Mouse (Mus musculus): ENCODE data around the gene Fhit.

Gene Fhit

DNA sequence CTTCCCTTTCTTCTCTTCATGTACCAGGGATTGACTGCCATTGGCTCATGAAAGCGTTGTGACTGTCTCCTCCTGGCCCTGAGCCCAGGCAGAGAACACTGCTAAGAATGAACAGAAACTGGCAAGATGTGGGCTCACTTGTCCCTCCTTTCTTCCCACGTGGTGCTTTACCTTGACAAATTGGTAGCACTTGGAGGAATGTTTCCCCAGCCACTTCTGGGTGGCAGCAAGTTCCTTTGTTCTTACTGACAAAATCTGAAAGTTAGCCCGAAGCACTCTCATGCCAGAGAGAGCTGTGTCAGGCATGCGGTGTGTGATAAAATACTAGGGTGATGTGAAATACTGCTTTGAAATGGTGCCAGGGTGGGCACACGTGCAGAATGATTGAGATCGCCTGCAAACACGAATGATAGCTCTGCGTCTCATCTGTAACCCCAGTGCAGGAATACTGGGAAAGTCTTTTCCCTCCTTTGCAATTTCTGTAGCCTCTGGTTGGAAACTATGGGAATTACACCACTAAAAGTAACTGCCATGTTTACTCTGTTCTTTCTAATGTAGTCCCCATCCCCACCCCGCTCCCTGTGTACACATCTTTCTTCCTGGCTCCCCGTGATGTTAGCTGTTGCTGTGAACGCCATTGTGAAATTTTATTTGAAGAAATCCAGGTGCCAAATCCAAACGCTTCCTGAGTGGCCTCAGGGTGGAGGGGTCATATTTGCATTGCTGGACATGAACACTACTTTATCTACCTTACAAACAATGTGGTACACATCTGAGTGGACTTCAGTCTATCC, 1555.1 kb downstream of the Fhit start:
- peak; percentile 43 for DNase-seq (ENCODE audit: low read depth, low spot score)

DNA sequence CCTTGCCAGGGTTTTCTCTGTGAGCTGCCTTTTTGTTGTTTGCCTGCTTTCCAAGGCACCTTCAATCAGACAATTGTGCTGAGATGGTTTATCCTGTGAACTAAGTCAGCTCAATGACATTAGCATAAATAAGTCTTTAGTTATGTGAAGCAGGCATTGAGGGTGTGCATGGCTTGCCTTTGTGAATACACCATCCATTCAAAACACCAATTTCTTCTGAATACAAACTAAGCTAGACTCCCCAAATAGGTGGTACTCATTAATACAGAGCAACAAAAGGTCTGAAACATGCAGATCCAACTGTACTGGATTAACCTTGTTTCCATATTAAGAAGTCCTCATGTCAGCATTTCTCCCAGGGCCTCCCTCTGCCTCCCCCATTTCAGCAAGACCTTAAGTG, 1561.6 kb downstream of the Fhit start:
- no peak for DNase-seq (ENCODE audit: low read depth, low spot score)

DNA sequence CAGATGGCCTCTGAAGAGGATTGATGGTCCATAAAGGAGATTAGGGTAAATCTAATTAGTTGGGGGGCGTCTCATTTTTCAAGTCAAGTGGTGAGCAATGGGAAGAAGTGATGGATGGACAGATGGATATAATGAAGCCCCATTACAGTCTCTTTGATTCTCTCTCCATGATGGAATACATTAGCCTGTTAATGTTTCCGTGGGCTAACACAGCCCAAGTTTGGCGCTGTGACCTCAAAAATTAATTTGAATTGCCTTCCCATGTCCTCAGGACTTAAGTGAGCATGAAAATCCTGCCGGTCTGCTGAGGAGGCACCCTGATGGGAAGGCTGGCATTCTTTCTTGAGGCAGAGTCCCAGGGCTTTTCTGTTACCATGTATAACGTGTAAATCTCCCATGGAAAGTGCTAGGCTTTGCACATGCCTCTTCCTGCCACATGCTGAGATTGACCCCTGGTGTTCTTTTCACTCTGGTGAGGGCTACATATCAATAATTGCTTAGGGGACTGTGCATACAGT, 1564.3 kb downstream of the Fhit start:
- DNase-seq (ENCODE audit: low read depth, low spot score), result no peak

DNA sequence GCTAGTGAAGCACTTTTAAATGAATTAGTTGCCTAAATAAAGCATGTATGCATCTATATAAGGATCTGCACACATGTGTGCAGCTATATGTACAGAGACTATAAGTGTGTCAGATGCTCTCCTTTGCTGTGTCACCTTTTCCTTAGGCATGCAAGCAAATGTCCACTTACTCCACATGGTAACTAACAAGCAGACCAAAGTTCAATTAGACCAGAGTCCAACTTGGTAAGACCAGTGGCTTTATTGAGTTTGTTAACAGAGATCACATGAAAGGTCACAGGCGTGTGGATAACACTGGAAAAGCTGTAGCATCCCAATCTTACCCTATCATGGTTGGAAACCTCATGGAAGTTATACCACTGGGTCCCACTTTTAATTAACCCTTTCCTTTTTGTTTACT, 1572.7 kb downstream of the Fhit start:
- DNase-seq (ENCODE audit: low read depth, low spot score), result no peak

DNA sequence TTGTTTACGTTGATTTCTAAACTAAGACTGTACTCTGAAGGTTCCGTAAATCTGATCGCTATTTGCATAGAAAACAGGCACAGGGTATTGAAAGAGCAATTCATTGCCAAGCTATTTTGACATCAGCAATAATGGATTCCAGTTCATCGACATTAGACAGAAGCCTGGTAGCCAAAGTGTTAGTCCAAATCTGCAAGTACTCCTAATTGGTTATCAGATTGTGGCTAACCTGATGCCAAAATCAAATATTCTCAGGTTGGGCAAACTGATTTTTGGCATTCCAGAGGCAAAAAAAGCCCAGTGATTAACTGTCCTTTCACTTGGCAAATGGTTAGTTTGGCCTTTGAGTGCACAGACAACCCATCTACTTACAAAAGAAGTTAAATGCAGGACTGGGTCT, 1573.9 kb downstream of the Fhit start:
- no peak for DNase-seq (ENCODE audit: low read depth, low spot score)

DNA sequence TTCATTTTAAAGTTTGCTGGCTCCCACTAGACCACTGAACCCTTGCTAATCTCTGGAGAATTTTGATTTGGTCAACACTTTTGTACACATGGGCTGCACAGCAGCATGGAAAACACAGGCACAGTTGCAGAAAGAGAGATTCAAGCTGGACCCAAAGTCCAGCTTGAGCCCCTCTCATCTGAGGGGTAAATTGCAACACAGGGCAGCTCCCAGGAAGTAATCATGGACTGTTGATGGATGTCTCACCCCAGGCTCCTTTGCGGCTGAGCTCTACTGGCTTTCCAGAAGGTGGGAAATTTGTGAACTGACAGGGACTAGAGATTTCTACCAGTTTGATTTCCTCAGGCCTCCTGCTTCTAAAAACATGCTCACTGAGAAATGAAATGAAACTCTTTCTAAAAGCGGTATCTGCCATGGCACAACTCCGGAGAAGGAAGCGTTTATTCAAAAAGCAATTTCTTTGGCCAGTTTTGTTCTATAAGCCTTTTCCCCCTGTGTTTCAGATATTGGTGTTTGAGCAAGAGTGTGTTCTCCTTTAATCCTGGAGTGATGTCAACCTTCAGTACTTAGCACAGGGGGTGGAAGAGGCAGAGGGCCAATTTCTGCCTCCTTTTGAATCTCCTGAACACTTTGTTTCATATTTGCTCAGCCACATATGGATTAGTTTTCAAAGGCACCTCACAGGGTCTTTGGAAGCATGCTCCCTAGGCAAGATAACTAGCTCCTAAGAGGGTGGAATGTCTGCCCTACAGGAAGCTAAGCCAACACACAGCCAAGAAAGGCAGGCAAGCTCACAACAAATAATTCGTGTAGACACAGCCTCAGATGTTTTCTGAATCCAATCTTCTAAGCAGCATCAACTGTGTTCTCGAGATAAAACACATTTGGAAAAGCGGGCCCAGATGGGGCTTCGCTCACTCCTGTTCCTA, 1578.3 kb downstream of the Fhit start:
- peak; percentile 50 for DNase-seq (ENCODE audit: low read depth, low spot score)

DNA sequence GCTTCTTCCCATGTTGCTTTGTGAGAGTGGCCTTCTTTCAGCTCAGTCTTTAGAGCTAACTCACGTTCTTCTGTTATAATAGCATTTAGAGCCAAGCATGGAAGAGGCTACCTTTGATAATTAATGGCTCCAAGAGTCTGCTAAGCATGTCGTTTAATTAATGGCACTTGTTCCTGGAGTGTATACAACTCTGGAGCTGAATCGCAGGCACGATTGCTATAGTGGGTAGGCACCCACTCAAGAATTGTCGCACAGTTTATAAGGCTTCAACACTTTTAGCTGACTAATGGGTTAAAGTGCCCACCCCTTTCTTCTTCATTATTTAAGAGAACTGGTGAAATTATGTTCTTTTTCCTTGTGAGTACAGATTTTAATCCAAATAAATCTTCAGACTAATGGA, 1605.5 kb downstream of the Fhit start:
- DNase-seq (ENCODE audit: low read depth, low spot score), result no peak

DNA sequence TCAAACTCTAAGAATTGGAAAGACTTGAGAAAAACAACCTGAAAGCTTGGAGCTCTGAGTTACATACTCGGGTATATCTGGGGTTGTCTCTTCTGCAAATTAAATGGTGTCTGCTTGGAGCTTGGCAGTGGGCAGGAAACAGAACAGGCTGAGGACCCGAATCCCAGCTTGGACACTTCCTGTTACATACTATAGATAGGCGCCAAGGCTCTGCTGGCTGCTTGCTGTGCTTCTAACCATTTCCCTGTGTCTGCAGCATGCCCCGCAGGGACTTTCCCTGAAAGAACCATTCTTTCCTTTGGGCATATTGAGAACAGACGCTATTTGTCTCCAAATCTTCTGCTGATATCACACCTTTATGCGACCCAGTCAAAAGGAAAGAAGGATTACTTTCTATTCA, 1606.0 kb downstream of the Fhit start:
- DNase-seq (ENCODE audit: low read depth, low spot score), result no peak

DNA sequence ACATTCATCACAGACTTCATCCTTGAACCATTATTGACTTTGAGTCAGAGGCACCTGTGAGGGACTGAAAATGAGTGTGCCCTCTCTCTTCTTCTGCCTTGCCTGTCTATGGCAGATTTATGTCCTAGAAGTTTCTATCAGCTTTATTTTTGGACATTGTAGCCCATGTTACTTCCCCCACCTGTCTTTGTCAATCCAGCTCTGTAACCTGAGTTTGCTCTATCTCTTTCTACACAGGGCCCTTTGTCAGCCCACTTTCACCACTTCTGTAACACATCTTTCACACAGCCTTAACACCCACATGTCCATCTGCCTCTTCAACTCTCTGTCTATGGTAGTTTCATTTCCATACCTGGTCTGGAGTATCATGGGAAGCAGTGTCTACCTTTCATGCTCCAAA, 1609.7 kb downstream of the Fhit start:
- no peak for DNase-seq (ENCODE audit: low read depth, low spot score)

DNA sequence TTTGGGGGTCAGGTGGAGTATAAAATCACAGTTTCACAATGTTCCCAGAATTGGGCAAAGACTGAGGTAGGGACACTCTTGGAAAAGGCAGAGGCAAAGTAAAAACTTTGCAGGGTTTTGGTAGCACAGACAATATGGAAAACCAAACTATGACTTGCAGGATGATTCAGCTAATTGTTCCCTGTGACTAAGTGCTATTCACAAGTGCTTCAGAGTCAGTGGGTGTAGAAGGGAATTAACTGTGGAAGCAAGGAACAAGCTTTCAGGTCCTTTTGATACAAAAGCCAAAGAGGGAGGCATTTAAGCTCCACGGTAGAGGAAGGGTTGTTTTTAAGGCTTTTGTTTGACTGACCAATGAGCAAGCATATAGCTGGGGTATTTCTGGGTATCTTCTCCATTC, 1613.9 kb downstream of the Fhit start:
- DNase-seq (ENCODE audit: low read depth, low spot score), result peak; percentile 65

DNA sequence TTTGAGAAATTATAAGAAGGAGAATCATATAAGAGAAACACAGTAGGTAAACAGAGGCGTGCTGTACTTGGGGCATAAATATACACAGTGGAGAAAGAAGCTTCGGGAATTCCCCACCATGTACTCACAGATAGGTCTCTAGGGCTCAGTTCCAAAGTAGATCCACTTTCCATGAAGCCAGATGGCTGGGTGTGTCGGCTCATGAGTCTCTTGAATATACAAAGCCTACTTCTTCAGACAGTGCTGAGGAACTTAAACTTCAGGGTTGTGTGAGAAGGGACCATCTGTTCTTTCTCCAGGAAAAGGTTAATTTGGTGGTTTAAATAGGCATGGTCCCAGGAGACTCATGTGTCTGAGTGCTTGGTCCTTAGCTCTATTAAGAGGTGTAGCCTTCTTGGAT, 1617.5 kb downstream of the Fhit start:
- DNase-seq (ENCODE audit: low read depth, low spot score), result peak; percentile 60

DNA sequence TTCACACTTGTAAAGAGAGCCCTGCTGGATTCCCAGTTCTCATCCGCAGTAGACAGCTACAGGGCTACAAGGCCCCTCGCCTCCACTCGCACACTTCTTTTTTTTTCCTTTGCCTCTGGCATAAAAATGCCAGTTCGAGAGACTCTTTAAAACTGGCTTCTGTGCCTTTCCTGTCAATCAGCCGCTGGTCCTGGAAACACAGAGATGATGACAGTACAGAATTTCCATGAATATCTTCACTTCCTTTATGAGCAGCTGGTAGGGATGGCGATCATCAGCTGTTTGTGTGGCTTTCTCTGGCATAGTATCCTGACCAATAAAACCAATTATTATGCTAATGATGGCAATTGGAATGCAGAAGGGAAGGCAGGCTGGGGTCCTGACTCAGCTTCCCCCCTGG, 1626.3 kb downstream of the Fhit start:
- DNase-seq (ENCODE audit: low read depth, low spot score), result no peak

DNA sequence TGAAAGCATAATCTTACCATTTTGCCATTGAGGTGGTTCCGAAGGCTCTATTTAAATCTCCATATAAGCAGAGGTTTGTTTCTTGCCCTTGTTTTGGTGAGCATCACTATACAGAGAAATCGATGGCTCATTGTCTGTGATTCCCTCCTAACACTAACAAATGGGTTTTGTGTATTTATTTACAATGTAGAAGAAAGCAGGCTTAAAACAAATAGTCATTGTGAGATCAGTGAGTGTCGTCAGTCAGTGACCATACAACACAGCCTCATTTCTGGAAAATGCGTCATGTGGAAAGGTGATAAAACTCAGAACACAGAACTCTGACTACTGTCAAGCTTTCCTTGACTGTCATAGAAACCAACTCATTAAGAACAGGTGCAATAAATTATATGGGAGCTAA, 1632.6 kb downstream of the Fhit start:
- no peak for DNase-seq (ENCODE audit: low read depth, low spot score)

DNA sequence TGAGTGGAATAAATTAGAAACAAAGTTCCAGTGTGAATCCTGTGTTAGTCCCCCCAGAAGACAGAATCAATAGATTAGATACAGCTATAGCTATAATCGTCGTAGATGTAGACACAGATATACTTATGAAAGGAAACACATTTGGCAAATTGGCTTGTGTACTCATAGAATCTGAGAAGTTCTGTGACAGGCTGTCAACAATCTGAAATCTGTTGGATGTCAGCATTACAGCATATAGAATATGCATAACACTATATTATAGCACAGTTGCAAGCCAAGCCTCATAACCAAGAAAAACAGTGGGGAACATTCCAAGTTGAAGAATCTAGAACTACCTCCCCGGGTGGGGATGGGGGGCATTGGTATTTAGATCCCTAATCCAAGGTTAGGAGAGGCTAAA, 1635.7 kb downstream of the Fhit start:
- no peak for DNase-seq (ENCODE audit: low read depth, low spot score)

DNA sequence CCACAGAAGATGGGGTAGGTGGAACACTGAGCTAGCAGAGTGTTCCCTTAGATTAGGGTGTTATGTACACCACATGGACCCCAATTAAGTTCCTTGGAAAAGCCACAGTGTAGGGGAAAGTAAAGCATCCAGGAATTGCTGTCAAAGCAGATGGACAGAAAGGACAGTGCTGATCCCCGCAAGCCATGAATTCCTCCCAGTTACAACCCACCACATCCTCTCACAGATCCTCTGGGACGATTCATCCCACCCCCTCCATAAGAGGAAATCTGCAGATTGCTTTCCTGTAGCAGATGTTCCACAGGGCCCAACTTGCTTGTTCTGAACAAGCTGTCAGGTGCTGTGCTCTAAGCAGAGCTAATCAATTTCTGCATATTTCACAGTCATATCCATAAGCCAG, 1644.2 kb downstream of the Fhit start:
- peak; percentile 39 for DNase-seq (ENCODE audit: low read depth, low spot score)

DNA sequence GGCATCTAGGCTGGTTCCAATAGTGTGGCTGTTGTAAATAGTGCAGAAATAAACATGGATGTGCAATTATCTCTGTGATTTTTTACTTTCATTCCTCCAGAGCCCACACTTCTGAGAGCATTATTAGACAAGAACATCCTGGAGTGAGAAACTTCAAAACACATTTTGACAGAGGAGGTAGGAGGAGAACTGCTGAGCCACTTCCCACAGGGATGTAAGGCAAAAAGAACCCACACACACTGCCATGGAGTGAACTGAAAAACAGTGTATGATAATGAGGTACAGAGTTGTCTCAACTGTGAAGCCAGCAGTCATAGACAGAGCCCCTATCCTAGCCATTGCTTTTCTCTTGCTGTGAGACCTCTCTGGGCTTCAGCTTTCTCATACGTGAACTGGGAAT, 1652.2 kb downstream of the Fhit start:
- no peak for DNase-seq (ENCODE audit: low read depth, low spot score)
